Mouse (Mus musculus) erythroblast, embryonic 14.5 days (primary cell): ENCODE results near the gene St6galnac3. TPM values are rescaled to one million over a fixed set of nuclear protein-coding genes. Genes with fewer than 3 reads are reported as not detected.
"Not testable (repeated sequence)": the region's sequence is repeated elsewhere in the genome, so short reads cannot be mapped to it uniquely, and the experiment has no call there.

Experiments used
- H3K27me3 ChIP-seq: 2 replicates; pipeline ENCODE4 v1.6.1; 2012; ENCODE audit warnings: inconsistent platforms; ENCODE audit not compliant: control insufficient read depth
- H3K36me3 ChIP-seq: 2 replicates; pipeline ENCODE4 v1.6.1; 2012; ENCODE audit warnings: mild to moderate bottlenecking, inconsistent platforms; ENCODE audit not compliant: control insufficient read depth
- H3K4me1 ChIP-seq: 2 replicates; pipeline ENCODE4 v1.6.1; 2012; ENCODE audit warnings: inconsistent platforms; ENCODE audit not compliant: control insufficient read depth
- H3K4me3 ChIP-seq: replicated peaks from 2 replicates; pipeline ENCODE3; 2012; ENCODE audit warnings: moderate library complexity, mild to moderate bottlenecking, inconsistent platforms
- H3K9me3 ChIP-seq: 2 replicates; pipeline ENCODE4 v1.6.1; 2012; ENCODE audit warnings: low read length, inconsistent platforms, mixed read lengths; ENCODE audit not compliant: control insufficient read depth
- GATA1 ChIP-seq: IDR thresholded peaks from 2 replicates; pipeline ENCODE4 v1.6.1; 2012; ENCODE audit warnings: low read length, inconsistent platforms, mixed read lengths
- TAL1 ChIP-seq: IDR thresholded peaks from 3 replicates; pipeline ENCODE4 v1.6.1; 2012; ENCODE audit warnings: low read length, inconsistent platforms, mixed read lengths
- polyA plus RNA-seq: library from polyadenylated mRNA; stranded (reverse); fragments of >175 nt; gene quantifications from 2 replicates; pipeline ENCODE4 v1.2.3, GENCODE M21; 2012

St6galnac3 gene
- 0.09 and 0.17 TPM in 2 replicates for polyA plus RNA-seq

DNA sequence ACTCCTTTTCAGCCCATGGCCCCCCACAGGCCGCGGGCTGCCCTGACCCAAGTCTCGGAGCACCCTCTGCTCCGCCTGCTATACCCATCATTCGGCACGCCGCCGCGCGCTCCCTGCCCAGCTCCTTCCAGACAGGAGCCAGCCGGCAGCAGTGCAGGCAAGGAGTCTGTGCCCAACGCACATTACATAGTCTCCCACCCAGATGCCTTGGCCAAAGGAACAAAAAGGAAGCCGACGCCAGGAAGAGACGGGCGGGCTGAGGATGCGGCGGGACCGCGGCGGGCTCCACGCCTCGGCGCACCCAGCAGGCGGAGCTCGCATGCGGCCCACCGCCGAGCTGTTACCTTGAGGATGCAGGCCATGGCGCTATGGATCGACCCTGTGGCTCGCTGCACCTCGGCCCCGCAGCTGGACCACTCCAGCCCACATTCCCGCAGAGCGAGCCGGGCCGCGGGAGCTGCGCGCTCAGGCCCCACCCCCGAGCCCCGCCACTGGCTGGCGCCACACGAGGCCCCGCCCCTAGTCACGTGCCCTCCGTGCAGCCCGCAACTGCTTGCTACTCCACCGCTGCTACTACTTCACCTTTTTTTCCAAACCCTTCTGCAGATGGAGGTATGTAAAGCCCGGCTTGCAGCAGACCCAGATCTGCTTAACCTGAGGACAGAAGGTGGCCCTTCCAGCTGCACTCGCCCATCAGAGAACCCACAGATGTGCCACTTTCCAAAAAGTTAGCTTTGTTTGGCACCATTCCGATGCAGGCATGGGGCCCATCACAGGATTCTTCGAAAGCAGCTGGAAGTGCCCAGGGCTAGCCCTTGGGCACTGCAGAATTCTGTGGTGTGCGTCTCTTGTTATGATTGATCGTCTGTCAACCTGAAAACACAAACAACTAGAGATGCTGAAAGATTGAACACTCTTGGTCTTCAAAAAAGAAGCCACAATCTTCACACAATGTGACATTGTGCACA, at the start of gene St6galnac3:
St6galnac3 (minus strand) TSS at position 474 of the 968 bp plus-strand sequence.
- no peaks in the 10 kb centered on the region for H3K9me3 ChIP-seq
- TF ChIP-seq TAL1 (no peak), GATA1 (no peak)
- peak within 1 kb of the TSS; percentile 84 for H3K4me3 ChIP-seq
- H3K36me3 ChIP-seq, result peaks cover 9% of the 10 kb centered on the region; the same call in 1 of the 2 replicates
- peaks cover 17% of the 10 kb centered on the region for H3K27me3 ChIP-seq
- peaks cover 65% of the 10 kb centered on the region for H3K4me1 ChIP-seq

DNA sequence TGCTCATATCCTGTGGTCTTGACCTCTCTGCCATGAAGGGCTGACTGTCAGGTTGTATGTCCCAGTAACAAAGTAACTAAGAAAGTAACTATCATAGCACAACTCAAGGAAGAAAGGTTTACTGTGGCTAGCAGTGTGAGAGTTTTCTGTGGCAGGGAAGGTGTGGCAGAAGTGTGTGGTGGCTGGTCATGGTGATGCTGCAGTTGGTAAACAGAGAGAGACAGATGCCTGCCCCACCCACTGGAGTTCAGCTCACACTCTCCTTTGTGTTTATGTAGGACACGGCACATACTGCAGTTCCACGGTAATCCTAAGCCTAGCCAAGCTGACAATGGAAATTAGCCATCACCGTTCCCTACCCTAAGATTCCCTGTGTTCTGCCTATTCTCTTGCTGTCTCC, 49.6 kb upstream of the St6galnac3 start:
- H3K4me1 ChIP-seq, result peaks cover 68% of the 10 kb centered on the region
- no peak for TF ChIP-seq TAL1
- no peak for TF ChIP-seq GATA1

DNA sequence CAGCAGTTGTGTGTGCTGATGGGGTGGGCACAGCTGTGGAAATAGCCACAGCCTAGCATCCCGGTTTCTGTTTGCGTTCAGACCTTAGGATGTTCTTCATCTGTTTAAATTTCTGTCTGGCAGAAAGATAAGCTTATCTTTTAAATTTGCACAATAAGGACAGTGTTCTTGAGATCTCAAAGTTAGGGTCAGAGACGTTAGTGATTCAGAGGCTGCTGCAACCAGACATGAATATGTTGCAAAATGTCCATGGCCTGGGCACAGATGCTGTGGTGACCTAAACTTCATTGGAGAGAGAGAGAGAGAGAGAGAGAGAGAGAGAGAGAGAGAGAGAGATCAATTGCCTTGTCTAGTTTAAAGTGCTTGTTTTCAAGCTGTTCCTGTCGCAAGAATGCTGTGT, 46.5 kb upstream of the St6galnac3 start:
- peaks cover 69% of the 10 kb centered on the region for H3K4me1 ChIP-seq
- TF ChIP-seq TAL1 (no peak), GATA1 (no peak)
- no peaks in the 10 kb centered on the region for H3K27me3 ChIP-seq

More for the DNA sequence above, 49.6 kb upstream of the St6galnac3 start:
- Histone ChIP-seq H3K9me3 (no peaks in the 10 kb centered on the region), H3K4me3 (no peak overlapping the region), H3K27me3 (no peaks in the 10 kb centered on the region), H3K36me3 (no peaks in the 10 kb centered on the region)

DNA sequence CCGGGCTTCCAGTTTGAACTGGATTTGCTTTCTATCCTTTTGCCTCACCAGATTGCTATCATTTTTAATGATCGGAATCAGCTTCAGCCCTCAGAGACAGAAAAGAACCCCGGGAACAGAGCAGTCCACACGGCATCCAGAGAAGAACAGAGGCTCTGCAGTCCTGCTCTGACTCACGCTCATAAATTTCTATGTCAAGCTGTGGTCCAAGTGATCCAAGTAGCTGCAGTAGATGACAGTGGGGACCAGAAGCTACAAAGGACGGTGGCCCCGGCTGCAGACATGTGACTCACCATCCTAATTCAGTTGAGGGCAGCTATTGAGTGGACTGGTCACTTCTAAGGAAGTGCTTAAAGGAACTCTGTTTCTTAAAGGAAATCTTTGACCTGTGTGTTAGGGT, 45.6 kb upstream of the St6galnac3 start:
- no peaks in the 10 kb centered on the region for H3K27me3 ChIP-seq
- no peak overlapping the region for H3K4me3 ChIP-seq
- H3K36me3 ChIP-seq, result no peaks in the 10 kb centered on the region
- peaks cover 5% of the 10 kb centered on the region for H3K9me3 ChIP-seq
- H3K4me1 ChIP-seq, result peaks cover 70% of the 10 kb centered on the region
- TF ChIP-seq GATA1, result no peak
- no peak for TF ChIP-seq TAL1

More for the DNA sequence above, 46.5 kb upstream of the St6galnac3 start:
- H3K36me3 ChIP-seq, result no peaks in the 10 kb centered on the region
- H3K4me3 ChIP-seq, result no peak overlapping the region
- peaks cover 5% of the 10 kb centered on the region for H3K9me3 ChIP-seq

DNA sequence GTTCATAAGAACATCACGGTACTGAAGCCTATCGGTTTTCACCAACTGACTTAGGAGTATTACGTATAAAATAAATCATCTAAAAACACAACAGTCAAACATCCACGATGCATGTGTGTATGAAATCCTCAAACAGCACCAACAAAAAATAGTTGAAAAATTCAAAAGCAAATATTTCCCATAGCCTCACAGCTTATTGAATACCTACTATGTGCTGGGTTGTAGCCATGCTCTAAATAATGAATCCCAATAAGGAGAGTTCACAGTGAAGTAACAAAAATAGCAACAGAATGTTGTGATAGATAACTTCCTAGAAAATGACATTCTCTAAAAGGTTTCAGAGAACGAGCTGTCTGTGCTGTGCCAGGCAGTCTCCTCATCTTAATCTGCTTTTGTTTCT, 44.2 kb upstream of the St6galnac3 start:
- no peak overlapping the region for H3K4me3 ChIP-seq
- TF ChIP-seq TAL1 (no peak), GATA1 (no peak)
- H3K9me3 ChIP-seq, result peaks cover 5% of the 10 kb centered on the region
- no peaks in the 10 kb centered on the region for H3K36me3 ChIP-seq
- H3K27me3 ChIP-seq, result no peaks in the 10 kb centered on the region
- peaks cover 72% of the 10 kb centered on the region for H3K4me1 ChIP-seq

DNA sequence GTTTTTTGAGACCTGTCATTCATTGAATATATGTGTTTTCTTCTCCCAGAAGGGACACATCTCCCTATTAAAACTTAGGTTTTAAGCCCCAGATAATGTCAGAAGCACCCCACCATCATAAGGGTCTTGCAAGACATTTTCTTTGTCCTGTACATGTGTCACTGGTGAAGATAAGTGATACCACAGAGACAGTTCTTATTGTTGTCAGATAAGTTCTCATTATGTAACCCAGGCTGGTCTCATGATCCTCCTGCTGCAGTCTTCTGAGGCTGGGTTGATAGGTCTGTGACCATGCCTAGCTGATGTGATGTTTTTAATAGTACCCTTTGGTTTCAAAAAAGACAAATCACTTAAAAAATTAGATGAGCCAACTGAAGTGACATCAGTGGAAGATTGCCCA, 40.2 kb upstream of the St6galnac3 start:
- H3K4me1 ChIP-seq, result peaks cover 61% of the 10 kb centered on the region
- H3K4me3 ChIP-seq, result no peak overlapping the region
- H3K27me3 ChIP-seq, result no peaks in the 10 kb centered on the region
- no peak for TF ChIP-seq GATA1
- no peak for TF ChIP-seq TAL1
- no peaks in the 10 kb centered on the region for H3K36me3 ChIP-seq
- H3K9me3 ChIP-seq, result peaks cover 5% of the 10 kb centered on the region

DNA sequence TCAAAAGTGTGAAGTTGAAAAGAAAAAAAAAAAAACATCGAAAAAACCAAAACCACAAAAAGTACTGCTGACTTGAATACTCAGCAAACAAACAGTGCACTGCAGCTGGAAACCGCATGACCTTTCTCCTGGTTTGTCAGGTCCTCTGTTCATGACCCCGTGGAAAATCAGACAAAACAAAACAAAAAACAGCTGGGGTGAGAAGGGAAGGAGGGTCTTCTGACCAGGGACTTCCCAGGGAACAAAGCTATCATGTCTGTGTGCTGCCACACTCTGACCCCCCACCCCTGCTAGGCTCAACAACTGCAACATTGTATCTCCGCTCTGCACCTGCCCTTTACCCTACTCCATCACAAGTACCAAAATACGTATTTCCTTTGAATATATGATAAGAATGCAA, 39.8 kb upstream of the St6galnac3 start:
- Histone ChIP-seq H3K27me3 (no peaks in the 10 kb centered on the region), H3K36me3 (no peaks in the 10 kb centered on the region), H3K9me3 (peaks cover 5% of the 10 kb centered on the region), H3K4me1 (peaks cover 64% of the 10 kb centered on the region), H3K4me3 (no peak overlapping the region)
- TF ChIP-seq GATA1 (no peak), TAL1 (no peak)

DNA sequence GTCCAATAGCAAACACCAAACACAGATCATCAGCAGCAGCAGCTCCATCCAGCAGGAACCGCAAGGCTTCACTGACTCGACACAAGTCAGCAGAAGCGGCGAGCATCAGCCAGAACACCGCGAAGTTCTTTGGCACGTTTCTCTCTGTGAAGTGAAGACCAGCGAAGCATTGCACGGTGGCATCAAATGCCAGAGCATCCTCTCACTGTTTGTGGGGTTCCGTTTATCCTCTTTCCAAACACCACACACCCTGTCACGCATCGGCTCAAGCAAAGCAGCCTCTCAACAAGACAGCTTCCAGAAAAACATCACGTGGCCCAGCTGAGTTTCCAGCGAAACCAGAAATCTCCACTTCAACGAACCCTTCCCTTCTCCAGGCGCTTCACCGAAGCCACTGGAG, 36.2 kb upstream of the St6galnac3 start:
- H3K4me1 ChIP-seq, result peaks cover 75% of the 10 kb centered on the region
- no peak for TF ChIP-seq TAL1
- TF ChIP-seq GATA1, result no peak
- H3K36me3 ChIP-seq, result no peaks in the 10 kb centered on the region
- H3K9me3 ChIP-seq, result no peaks in the 10 kb centered on the region
- no peak overlapping the region for H3K4me3 ChIP-seq
- H3K27me3 ChIP-seq, result no peaks in the 10 kb centered on the region

DNA sequence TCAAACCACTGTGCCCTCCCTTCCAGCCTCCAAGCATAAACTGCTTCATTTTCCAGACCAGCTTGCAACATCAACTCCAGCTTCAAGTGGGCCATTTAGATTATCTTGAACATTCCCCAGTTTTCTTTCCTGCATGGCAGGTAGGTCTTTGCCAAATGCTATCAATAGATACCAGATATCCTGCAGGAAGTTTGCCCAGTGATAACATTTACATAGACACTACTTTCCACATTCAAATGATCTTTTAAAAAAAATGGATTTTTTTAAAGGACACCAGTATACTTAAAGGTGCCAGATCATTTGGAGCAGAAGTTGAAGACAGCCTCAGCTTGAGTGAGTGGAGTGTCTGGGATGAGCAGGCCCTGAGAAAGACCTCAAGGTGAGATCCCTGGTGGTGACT, 34.3 kb upstream of the St6galnac3 start:
- Histone ChIP-seq H3K4me1 (peaks cover 59% of the 10 kb centered on the region), H3K36me3 (no peaks in the 10 kb centered on the region), H3K4me3 (no peak overlapping the region), H3K9me3 (no peaks in the 10 kb centered on the region), H3K27me3 (no peaks in the 10 kb centered on the region)
- TF ChIP-seq TAL1, result no peak
- no peak for TF ChIP-seq GATA1

DNA sequence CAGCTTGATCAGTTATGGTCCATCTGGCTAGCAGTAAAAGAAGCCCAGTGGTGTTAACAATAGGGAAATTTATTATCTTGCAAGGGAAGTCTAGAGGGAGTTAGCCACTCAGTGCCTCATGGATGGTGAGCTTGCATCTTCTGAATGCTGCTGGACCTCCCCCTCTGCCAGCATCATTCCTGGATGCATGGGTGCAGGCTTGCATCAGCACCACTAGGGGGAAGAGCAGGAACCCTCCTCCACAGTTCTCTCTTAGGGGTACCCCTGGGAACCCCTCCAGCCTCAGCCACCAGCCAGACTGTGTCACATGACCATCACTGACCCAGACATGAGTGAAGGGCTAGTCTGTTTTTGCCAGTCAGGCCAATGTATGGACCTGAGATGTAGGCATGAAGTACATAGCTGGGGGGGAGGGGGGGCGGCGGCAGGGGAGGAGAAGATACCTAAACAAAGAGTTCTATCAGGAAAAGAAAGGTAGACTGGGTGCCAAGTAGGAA, 31.6 kb upstream of the St6galnac3 start:
- Histone ChIP-seq H3K4me1 (peaks cover 44% of the 10 kb centered on the region), H3K4me3 (no peak overlapping the region)
- no peak for TF ChIP-seq TAL1
- no peak for TF ChIP-seq GATA1

DNA sequence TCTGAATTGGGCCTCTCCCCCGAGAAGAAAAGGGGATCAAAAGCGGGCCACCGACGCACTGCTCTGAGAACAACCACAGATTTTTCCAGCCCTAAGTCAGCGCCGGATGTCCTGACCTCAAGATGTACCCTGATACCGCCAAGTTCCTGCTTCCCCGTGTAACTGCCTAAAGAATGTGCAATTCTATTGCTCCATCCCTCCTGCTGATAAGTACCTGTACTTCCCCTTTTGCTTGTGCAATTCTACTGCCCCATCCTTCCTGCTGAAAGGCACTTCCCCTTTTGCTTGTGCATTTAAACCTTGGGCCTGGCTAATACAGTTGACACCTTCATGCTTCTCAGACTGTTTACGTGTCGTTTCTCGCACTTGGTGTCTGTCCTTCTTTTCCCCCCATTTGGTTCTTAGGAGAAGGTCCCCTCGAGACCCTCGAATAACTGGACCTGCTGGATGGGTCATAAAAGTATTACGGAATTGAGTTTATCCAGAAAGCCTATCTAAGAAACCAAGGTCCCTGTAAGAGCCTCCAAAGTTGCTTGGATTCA, 30.9 kb upstream of the St6galnac3 start:
- peaks cover 45% of the 10 kb centered on the region for H3K4me1 ChIP-seq
- H3K36me3 ChIP-seq, H3K27me3 ChIP-seq, H3K4me3 ChIP-seq, H3K9me3 ChIP-seq: not testable (repeated sequence)

More for the DNA sequence above, 31.6 kb upstream of the St6galnac3 start:
- no peaks in the 10 kb centered on the region for H3K9me3 ChIP-seq
- no peaks in the 10 kb centered on the region for H3K36me3 ChIP-seq
- no peaks in the 10 kb centered on the region for H3K27me3 ChIP-seq
